ENCODE assay signal across 8 mouse cellular contexts in the genomic region with DNA sequence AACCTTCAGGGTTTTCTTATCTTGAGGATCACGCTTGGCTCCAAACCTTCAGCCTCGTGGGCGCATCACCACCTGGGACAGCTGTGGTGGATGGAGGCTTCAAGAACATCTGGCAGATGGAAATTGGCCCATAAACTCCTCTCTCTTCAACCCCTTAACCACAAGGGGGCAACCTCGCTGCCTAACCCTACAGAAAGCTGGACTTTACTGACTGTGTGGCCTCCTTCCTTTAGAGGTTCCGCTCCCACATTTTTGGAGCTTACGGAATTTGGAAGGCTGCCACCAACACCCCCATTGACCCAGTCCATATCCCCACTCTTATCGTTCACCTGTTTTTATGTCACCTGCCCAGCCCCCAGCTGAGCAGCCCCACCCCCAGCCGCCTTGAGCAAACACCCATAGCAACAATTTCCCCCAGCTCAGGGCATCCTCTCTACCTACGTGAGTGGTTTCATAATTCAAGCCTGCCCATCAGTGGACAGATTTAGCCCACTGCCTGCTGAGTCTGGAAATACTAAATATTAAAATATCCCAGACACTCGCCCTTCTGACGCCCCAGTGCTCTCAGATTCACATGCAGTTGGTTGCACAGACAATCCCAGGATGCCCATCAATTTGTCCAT.
DNase-seq lines count a peak whose midpoint lies in the region.
"Had no signal": no experiment of that assay in that cellular context is flagged by ENCODE, and none has a peak within 500 bp of the region (broad histone marks: within the 10 kb centered on the region; RNA-seq: fewer than 3 reads in every experiment).

No protein-coding gene starts in this region.

- no peaks in the 10 kb centered on the region for H3K9me3 ChIP-seq in embryonic facial prominence, embryonic 10.5 days
- H3K9me3 ChIP-seq: heart, embryonic 15.5 days had no signal

- no peak overlapping the region for H3K27ac ChIP-seq in embryonic facial prominence, embryonic 10.5 days (replicated peaks)
- H3K27ac ChIP-seq: heart, embryonic 15.5 days had no signal

- peak; percentile 17 for DNase-seq in right cerebral cortex, postnatal 14 days
- DNase-seq in right cerebral cortex, adult 2 months (ENCODE audit: low spot score in 2 of 2), result no peak
- peak; percentile 23 for DNase-seq in T-cell, adult 2 months (ENCODE audit: low spot score)
- DNase-seq in embryonic facial prominence, embryonic 10.5 days (ENCODE audit: low spot score), result peak; percentile 38
- DNase-seq in kidney, adult 8-10 months, result peak; percentile 20 to 35
- DNase-seq in mesoderm, embryonic 11.5 days (ENCODE audit: low read depth, low spot score), result peak; percentile 54
- DNase-seq in frontal cortex, postnatal 10 days (ENCODE audit: low spot score in 2 of 2), result no peak

- no peaks in the 10 kb centered on the region for H3K36me3 ChIP-seq in embryonic facial prominence, embryonic 10.5 days (replicated peaks)
- H3K36me3 ChIP-seq: heart, embryonic 15.5 days had no signal

- H3K4me1 ChIP-seq in embryonic facial prominence, embryonic 10.5 days, result peaks cover 5% of the 10 kb centered on the region; the same call in 1 of the 2 replicates
- H3K4me1 ChIP-seq: heart, embryonic 15.5 days had no signal

- H3K4me3 ChIP-seq in embryonic facial prominence, embryonic 10.5 days, result no peak overlapping the region
- H3K4me3 ChIP-seq: heart, embryonic 15.5 days had no signal

- WGBS in embryonic facial prominence, embryonic 10.5 days, result 63% methylated on average over 11 of the region's 11 CpGs

- H3K27me3 ChIP-seq in embryonic facial prominence, embryonic 10.5 days (replicated peaks; ENCODE audit: low read depth, poor library complexity, severe bottlenecking), result no peaks in the 10 kb centered on the region
- H3K27me3 ChIP-seq: heart, embryonic 15.5 days had no signal

Comparison
In these comparisons a context has a peak if more than half of its experiments do, and no peak if none do; other contexts are left out.
1. DNase-seq: peak in right cerebral cortex, postnatal 14 days (single experiment), T-cell, adult 2 months (single experiment), embryonic facial prominence, embryonic 10.5 days (single experiment), kidney, adult 8-10 months (2 of 2) and mesoderm, embryonic 11.5 days (single experiment); none in right cerebral cortex, adult 2 months (0 of 2) and frontal cortex, postnatal 10 days (0 of 2).